Mouse (Mus musculus): Measurements from ENCODE around the gene Slc35c1. TPM values are rescaled to one million over a fixed set of nuclear protein-coding genes. Genes with fewer than 3 reads are reported as not detected.

Gene Slc35c1
- total RNA-seq, 2 experiments from 2014 or later, result 8.4 to 27.9 TPM

DNA sequence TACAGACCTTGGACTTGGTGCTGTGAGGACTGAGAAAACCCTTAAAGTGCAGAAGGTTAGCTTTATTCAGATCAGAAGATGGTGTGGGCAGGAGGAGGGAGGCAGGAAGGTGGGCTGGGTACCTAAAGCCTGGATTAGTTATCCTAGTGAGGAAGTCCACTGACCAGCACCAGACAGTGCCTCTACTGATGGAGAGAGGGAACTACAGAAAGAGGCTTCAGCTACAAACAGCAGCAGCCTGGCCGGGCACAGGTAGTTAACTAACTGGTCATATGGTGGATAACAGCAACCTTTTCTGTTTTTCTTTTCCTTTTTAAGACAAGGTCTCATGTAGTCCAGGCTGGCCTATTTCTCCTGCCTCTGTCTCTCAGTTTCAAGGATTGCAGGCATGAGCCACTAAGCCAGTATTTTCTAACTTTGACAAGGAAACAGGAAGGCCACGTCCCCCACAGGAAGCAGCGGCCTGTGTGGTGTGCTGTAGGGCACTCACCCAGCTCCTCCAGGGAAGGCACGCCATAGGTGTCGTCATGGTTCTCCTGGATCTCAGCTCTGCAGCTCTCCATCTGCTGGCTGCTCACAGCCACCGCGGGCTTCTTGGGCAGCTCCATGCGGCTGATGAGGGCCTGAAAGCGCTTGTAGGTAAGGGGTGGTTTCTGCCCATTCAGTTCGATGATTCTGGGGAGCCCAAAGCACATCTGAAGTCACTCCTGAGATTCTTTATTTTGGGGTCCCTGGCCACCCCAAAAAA is 37.8 kb downstream of the Slc35c1 start:
- ATAC-seq (replicated peaks; ENCODE audit: low FRiP score, low TSS enrichment, poor library complexity, severe bottlenecking), result no peak

DNA sequence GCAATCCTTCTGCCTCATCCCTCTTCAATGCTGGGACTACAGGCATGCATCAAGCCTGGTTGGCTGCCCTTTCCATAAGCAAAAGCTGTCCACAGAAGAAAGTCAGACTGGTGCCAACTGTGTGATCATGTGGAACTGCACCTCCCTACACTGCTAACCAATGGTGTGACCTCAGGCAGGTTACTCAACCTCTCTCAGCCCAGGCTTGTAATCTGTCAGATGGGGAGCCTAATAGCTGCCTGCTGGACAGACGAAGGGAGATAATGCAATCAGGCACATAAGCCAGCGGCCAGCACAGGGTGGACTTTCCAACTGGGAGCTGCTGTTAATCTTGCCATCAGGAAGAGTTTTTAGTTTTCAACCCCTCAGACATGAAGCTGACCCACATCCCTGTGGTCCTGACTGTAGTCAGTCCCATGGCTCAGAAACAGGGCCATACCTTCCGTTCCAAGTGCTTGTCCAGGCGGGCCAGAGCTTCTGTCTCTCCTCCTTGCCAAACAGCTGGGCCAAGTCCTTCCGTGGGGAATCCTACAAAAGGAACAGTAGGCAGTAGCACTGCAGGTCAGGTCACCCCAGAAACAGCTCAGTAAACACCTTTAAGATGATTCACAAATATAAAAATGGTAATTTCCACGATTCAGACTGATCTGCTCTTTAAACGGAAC is 38.5 kb downstream of the Slc35c1 start:
- no peak for ATAC-seq (replicated peaks; ENCODE audit: low FRiP score, low TSS enrichment, poor library complexity, severe bottlenecking)

DNA sequence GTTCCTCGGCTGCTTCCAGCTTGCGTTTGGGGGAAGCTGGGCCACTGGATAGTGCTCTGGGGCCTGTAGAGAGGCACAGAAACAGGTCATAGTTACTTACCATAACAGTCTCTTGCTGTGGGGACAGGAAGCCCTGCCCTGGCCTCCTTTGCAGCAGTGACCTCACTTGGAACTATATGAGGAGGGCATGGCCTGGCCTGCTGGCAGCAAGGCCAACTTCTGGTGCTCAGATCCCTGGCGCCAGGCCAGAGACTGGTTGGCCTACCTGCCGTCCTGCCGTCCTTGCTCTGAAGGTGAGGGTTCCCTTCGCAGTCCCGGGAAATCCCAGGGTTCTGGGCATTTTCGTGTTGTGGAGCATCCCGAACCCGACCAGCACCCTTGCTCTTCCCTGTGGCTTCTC is 48.6 kb downstream of the Slc35c1 start:
- no peak for ATAC-seq (replicated peaks; ENCODE audit: low FRiP score, low TSS enrichment, poor library complexity, severe bottlenecking)

- ATAC-seq (replicated peaks; ENCODE audit: low FRiP score, low TSS enrichment, poor library complexity, severe bottlenecking), result no peak
Measured at GRCm38 (mm10) chr2:92408309-92409045, 51.9 kb downstream of the Slc35c1 start.

GRCm38 (mm10) chr2:92405687-92406086 is 54.7 kb downstream of the Slc35c1 start:
- ATAC-seq (replicated peaks; ENCODE audit: low FRiP score, low TSS enrichment, poor library complexity, severe bottlenecking), result no peak

DNA sequence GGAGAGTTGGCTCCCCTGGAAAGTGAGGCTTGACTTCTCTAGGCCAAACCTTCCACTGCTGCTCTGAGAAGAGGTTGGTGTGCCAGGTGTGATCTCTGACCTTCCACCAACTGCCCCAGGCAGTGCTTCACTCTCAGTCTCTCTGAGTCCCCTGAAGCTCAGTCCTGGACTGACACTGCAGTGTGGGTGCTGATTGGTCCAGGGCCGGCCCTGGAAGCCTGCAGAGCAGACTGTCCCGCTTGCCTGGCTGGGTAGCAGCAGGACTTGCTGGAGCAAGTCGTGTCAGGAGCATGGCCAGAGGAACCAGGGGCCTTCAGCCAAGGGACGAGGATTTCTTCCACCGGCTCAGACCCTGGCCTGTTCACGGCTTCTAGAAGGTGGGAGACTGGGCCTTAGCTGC is 55.6 kb downstream of the Slc35c1 start:
- no peak for ATAC-seq (replicated peaks; ENCODE audit: low FRiP score, low TSS enrichment, poor library complexity, severe bottlenecking)

GRCm38 (mm10) chr2:92403776-92404319 is 56.5 kb downstream of the Slc35c1 start:
- no peak for ATAC-seq (replicated peaks; ENCODE audit: low FRiP score, low TSS enrichment, poor library complexity, severe bottlenecking)

Other genes with a start within 250 kb of the Slc35c1 start
- 13.1 and 25.7 TPM in 2 replicates for gene Pex16, start 85.9 kb downstream of the Slc35c1 start, total RNA-seq (2014; fragmentation: Nextera tagmentation)
- gene Pex16, start 85.9 kb downstream of the Slc35c1 start, total RNA-seq (2017), result 12.1 and 17.2 TPM in 2 replicates
- not detected in 2 replicates for gene Large2, start 85.7 kb downstream of the Slc35c1 start, total RNA-seq (2014; fragmentation: Nextera tagmentation)
- not detected in 2 replicates for gene Large2, start 85.7 kb downstream of the Slc35c1 start, total RNA-seq (2017)
- 1.2 and 1.5 TPM in 2 replicates for gene 1700029I15Rik, start 78.0 kb downstream of the Slc35c1 start, total RNA-seq (2014; fragmentation: Nextera tagmentation)
- gene 1700029I15Rik, start 78.0 kb downstream of the Slc35c1 start, total RNA-seq (2017), result 1.1 and 2.5 TPM in 2 replicates
- not detected in 2 replicates for gene Mapk8ip1, start 59.3 kb downstream of the Slc35c1 start, total RNA-seq (2014; fragmentation: Nextera tagmentation)
- gene Mapk8ip1, start 59.3 kb downstream of the Slc35c1 start, total RNA-seq (2017), result not detected in 2 replicates
- 16.1 and 21.0 TPM in 2 replicates for gene Cry2, start 26.5 kb downstream of the Slc35c1 start, total RNA-seq (2014; fragmentation: Nextera tagmentation)
- gene Cry2, start 26.5 kb downstream of the Slc35c1 start, total RNA-seq (2017), result 8.4 and 9.6 TPM in 2 replicates
- 1.5 TPM in 1 of 2 replicates, not detected in the other for gene Chst1, start 139.2 kb upstream of the Slc35c1 start, total RNA-seq (2014; fragmentation: Nextera tagmentation)
- 0.27 and 0.28 TPM in 2 replicates for gene Chst1, start 139.2 kb upstream of the Slc35c1 start, total RNA-seq (2017)